Mouse (Mus musculus) hindbrain, embryonic 10.5 days (tissue): Measurements from ENCODE around the gene Olfr655. TPM values are rescaled to one million over a fixed set of nuclear protein-coding genes. Genes with fewer than 3 reads are reported as not detected.

Experiments used
- DNase-seq: peaks from one replicate; pipeline ENCODE4 v3.0.0-alpha.2; 2017; ENCODE audit warnings: low spot score
- H3K27ac ChIP-seq: fragments of 300-500 bp; sonication (generic); 2 replicates; pipeline ENCODE4 v1.5.1; 2016; ENCODE audit warnings: mild to moderate bottlenecking, moderate library complexity
- H3K27me3 ChIP-seq: fragments of 300-500 bp; sonication (generic); 2 replicates; pipeline ENCODE4 v1.6.1; 2016; ENCODE audit warnings: mild to moderate bottlenecking; ENCODE audit not compliant: poor library complexity, insufficient read depth, severe bottlenecking
- H3K36me3 ChIP-seq: fragments of 300-500 bp; sonication (generic); 2 replicates; pipeline ENCODE4 v1.6.1; 2016; ENCODE audit warnings: mild to moderate bottlenecking, moderate library complexity
- H3K4me1 ChIP-seq: fragments of 300-500 bp; sonication (generic); replicated peaks from 2 replicates; pipeline ENCODE4 v1.6.1; 2016; ENCODE audit warnings: mild to moderate bottlenecking
- H3K4me3 ChIP-seq: fragments of 300-500 bp; sonication (generic); 2 replicates; pipeline ENCODE4 v1.5.1; 2016; ENCODE audit warnings: mild to moderate bottlenecking, moderate library complexity
- H3K9me3 ChIP-seq: fragments of 300-500 bp; sonication (generic); 2 replicates; pipeline ENCODE4 v1.6.1; 2016; ENCODE audit warnings: mild to moderate bottlenecking, moderate library complexity
- WGBS: fragments of 180-500 bp; shearing (Covaris S2); methylation state at CpG from one replicate; pipeline ENCODE4 v1.1.7; 2016; 5-methylcytosine and 5-hydroxymethylcytosine counted together
- polyA plus RNA-seq: library from polyadenylated mRNA; unstranded; fragments of >200 nt; fragmentation: Nextera tagmentation; extraction: Ambion mirVana; gene quantifications from 2 replicates; pipeline ENCODE4 v1.2.1, GENCODE M21; 2016

Olfr655 gene
- not detected in 2 replicates for polyA plus RNA-seq

DNA sequence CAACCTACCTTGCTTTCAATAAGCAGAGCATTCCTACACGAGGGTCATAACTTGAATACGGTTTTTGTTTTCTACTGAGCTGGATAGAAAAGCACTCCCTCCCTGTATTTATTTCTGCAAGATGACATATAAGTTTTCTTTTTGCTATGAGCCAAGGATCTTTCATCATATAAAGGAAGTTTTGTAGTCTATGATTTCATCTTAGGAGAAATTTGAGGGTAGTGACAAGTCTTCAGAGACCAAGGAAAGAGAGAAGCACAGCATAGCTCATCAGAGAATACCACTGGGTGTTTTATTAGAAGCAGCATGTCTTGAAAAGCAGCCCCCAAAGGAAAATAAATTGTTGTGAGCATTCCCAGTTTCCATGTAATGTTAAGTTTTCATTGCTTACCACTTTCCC lies at the start of gene Olfr655:
Olfr655 (minus strand) TSS at position 101 of the 400 bp plus-strand sequence.
- no peaks in the 10 kb centered on the region for H3K36me3 ChIP-seq
- H3K9me3 ChIP-seq: no peaks in the 10 kb centered on the region
- no peaks in the 10 kb centered on the region for H3K27me3 ChIP-seq
- H3K4me3 ChIP-seq: no peak within 1 kb of the TSS
- H3K4me1 ChIP-seq: no peaks in the 10 kb centered on the region
- 92% methylated on average over 2 of the region's 2 CpGs for WGBS
- DNase-seq: no peak
- no peak within 1 kb of the TSS for H3K27ac ChIP-seq

DNA sequence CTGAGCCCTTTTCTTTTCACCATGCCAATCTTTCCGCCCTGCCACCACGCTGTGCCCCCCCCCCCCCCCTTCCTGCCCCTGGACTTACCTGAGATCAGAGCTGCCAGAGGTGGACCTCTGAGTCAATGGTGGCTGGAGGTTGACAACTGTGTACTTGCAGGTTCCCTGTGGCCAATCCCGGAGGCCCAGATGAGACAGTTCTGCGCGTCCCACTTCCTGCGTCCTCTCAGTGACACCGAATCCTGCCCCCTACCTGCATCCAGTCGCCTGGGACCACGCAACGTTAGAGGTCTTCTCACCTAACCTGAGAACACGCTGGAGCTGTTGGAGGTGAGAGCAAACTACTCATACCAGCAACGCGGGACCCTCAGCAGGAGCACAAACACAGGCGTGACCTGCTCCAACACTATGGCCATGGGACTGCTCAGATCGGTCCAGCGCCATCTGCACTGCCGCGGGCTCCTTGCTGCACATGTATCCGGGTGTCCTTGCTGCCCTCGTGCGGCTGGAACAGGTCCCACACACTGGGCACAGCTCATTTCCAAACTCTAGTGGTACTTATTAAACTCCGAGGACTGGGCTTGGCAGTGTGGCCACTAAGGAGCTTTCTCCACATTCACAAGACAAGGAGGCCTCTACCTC lies 45.4 kb upstream of the Olfr655 start, which contains the start of gene Olfr658:
Olfr658 (minus strand) TSS at position 465 of the 642 bp plus-strand sequence.
- peak within 1 kb of the TSS; percentile 47 for H3K4me3 ChIP-seq
- H3K36me3 ChIP-seq: no peaks in the 10 kb centered on the region
- DNase-seq: peak; percentile 66
- H3K9me3 ChIP-seq: no peaks in the 10 kb centered on the region
- H3K4me1 ChIP-seq: no peaks in the 10 kb centered on the region; the same call in 1 of the 2 replicates
- peak within 1 kb of the TSS; percentile 35; the same call in 1 of the 2 replicates for H3K27ac ChIP-seq
- WGBS: 21% methylated on average over 22 of the region's 22 CpGs
- no peaks in the 10 kb centered on the region for H3K27me3 ChIP-seq

DNA sequence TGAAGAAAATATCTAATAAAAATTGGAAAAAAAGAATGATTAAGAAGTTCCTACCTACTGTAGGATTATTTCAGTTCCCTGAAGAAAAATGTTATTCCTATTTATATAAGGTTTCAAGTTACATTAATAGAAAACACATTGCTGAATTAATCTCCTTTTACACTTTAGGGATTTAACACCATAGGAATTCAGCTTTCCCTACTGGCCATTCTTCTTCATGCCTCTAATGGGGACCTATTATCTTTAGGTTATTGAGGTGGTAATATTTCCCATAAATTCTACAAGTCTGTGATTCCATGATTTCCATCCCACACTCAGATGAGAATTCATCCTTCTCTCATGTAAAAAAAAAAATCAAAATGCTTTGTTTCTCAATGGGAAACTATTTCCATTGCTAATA lies 22.9 kb upstream of the Olfr655 start, which contains the start of gene Olfr657:
Olfr657 (plus strand) TSS at position 301 of the 400 bp plus-strand sequence.
- no peak within 1 kb of the TSS for H3K4me3 ChIP-seq
- DNase-seq: no peak
- no peaks in the 10 kb centered on the region for H3K9me3 ChIP-seq
- H3K27ac ChIP-seq: no peak within 1 kb of the TSS
- no peaks in the 10 kb centered on the region for H3K36me3 ChIP-seq
- H3K4me1 ChIP-seq: no peaks in the 10 kb centered on the region
- H3K27me3 ChIP-seq: no peaks in the 10 kb centered on the region

DNA sequence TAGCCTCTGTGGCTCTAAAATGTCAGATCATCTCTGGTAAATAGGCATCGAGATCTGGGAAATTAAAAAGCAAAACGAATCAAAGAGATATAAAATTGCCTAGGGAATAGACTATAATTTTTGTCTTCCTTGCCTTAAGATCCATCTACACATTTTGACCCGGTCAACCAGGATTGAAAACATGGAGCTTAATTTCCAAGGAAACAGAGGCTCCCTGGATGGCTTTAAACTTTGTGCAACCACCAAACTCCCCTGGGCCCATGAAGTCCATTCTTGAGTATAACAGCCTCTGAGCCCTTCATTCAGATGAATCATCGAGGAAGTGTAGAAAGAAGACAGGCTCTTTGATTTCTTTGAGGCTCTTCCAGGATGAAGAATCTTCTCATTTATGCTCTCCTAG lies 12.1 kb upstream of the Olfr655 start, which contains the start of gene Olfr656:
Olfr656 (plus strand) TSS at position 301 of the 400 bp plus-strand sequence.
- WGBS: 82% methylated on average over 4 of the region's 4 CpGs
- no peak within 1 kb of the TSS for H3K4me3 ChIP-seq
- no peaks in the 10 kb centered on the region for H3K36me3 ChIP-seq
- H3K9me3 ChIP-seq: no peaks in the 10 kb centered on the region
- DNase-seq: no peak
- H3K27ac ChIP-seq: no peak within 1 kb of the TSS
- H3K27me3 ChIP-seq: no peaks in the 10 kb centered on the region
- no peaks in the 10 kb centered on the region for H3K4me1 ChIP-seq

DNA sequence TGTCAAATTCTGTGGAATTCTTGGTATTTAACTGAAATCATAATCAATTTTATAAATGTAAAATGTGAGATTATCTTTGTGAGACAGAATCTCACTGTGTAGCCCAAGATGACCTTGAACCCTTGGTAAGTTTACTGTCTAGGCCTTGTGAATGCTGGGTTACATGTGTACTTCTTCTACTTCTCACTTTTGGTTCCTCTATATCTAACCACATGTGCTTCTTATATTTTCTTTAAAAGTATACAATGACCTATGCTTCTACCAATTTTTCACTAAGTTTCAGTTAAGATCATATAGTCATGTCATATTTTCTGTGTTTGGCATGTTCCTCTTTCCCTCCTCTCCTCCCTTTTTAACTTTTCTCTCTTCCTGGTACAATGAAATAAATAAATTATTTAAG lies 3.1 kb upstream of the Olfr655 start:
- Histone ChIP-seq H3K27me3 (no peaks in the 10 kb centered on the region), H3K9me3 (no peaks in the 10 kb centered on the region), H3K27ac (no peak overlapping the region), H3K36me3 (no peaks in the 10 kb centered on the region), H3K4me1 (no peaks in the 10 kb centered on the region), H3K4me3 (no peak overlapping the region)
- no peak for DNase-seq

DNA sequence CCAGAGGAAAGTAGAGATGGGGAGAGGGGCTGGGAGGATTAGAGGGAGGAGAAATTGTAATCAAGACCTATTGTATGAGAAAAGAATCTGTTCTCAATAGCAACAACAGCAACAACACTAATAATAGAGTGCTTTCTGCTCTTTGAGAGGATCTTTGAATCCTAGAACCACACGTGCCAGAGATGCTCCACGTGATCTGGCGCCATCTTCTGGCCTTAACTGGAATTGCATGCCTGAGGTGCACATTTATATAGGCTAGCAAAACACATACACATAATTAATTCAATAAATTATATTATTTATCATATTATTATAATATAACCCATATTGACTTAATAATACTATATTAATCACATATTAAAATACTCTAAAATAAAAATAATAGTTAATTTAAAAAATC lies 1.6 kb upstream of the Olfr655 start:
- no peak overlapping the region for H3K4me3 ChIP-seq
- 3% methylated on average over 3 of the region's 3 CpGs for WGBS
- no peaks in the 10 kb centered on the region for H3K36me3 ChIP-seq

DNA sequence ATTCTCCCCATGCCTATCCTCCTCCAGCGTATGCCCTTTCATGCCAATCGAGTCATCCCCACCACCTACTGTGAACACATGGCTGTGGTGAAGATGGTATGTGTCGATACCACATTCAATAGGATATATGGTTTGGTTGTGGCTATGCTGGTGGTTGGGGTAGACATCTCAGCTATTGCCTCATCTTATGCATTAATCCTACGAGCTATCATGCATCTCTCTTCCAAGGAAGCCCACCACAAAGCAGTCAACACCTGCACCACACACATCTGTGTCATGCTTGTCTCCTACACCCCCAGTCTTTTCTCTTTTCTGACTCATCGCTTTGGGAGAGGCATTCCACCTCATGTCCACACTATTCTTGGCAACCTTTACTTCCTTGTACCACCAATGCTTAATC lies 13.3 kb downstream of the Olfr655 start:
- H3K36me3 ChIP-seq: no peaks in the 10 kb centered on the region
- no peaks in the 10 kb centered on the region for H3K27me3 ChIP-seq
- H3K9me3 ChIP-seq: no peaks in the 10 kb centered on the region
- DNase-seq: no peak
- no peak overlapping the region for H3K27ac ChIP-seq
- 86% methylated on average over 5 of the region's 5 CpGs for WGBS
- H3K4me1 ChIP-seq: no peaks in the 10 kb centered on the region
- H3K4me3 ChIP-seq: no peak overlapping the region

More for the DNA sequence above, 1.6 kb upstream of the Olfr655 start:
- no peaks in the 10 kb centered on the region for H3K27me3 ChIP-seq
- no peak overlapping the region for H3K27ac ChIP-seq
- no peaks in the 10 kb centered on the region for H3K9me3 ChIP-seq
- H3K4me1 ChIP-seq: no peaks in the 10 kb centered on the region
- DNase-seq: peak; percentile 23

DNA sequence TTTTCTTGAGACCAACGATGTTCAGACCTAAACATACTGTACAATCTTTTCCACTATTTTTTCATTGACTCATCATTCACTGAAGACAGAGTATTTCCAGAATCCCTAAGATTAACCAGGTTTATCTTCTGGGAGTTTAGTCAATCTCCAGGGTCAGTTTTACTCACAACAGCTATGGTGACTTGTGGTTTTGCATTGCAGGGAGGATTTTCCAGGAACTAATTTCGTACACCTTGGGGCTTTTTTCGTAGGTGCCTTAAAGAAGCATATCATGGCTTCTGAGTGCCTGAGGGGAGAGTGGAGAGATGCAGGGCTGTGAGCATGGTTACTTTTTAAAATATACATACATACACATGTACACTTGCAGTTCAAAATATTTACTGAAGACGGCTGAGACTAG lies 14.9 kb downstream of the Olfr655 start, which contains the start of gene Olfr654:
Olfr654 (plus strand) TSS at position 301 of the 400 bp plus-strand sequence.
- WGBS: 95% methylated on average over 4 of the region's 4 CpGs
- H3K4me1 ChIP-seq: no peaks in the 10 kb centered on the region
- no peaks in the 10 kb centered on the region for H3K36me3 ChIP-seq
- no peak within 1 kb of the TSS for H3K27ac ChIP-seq
- no peaks in the 10 kb centered on the region for H3K9me3 ChIP-seq
- no peak for DNase-seq
- no peak within 1 kb of the TSS for H3K4me3 ChIP-seq
- H3K27me3 ChIP-seq: no peaks in the 10 kb centered on the region

DNA sequence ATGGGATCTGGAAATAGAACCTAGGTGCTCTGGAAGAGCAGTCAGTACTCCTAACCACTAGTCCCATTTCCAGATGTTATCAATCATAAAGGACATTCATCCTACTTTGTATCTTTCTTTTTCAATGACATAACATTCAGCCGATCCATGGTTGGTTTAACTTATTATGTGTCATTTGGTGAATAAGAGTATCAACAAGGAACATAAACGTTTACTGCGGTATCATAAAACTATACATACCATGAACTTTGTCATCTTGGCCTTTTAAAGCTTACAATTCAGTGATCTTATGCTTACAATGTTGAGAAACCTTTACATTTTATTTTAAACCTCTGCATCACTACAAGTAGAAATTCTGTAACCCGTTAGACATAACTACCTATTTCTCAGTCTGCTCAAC lies 20.1 kb downstream of the Olfr655 start:
- 83% methylated on average over 4 of the region's 4 CpGs for WGBS
- Histone ChIP-seq H3K27me3 (no peaks in the 10 kb centered on the region), H3K27ac (no peak overlapping the region), H3K4me1 (no peaks in the 10 kb centered on the region), H3K36me3 (no peaks in the 10 kb centered on the region), H3K4me3 (no peak overlapping the region), H3K9me3 (no peaks in the 10 kb centered on the region)
- no peak for DNase-seq

DNA sequence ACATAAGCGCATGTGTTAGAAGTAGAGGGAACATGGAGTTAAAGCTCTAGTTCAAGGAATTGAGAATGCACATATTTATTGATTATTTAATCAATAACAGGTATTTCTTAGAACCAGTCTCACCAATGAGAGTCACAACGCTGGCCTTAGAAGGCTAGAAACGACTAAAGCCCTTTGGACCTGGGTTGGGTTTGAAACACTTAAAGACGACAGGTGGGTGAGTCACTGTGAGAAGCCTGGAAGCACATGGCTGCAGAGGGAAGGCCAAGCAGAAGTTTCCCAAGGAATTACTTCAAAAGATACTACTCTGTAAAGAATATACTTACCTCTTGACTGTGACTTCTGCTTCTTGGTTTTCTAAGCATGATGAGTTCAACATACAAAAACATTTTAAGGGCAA lies 20.7 kb downstream of the Olfr655 start:
- H3K9me3 ChIP-seq: no peaks in the 10 kb centered on the region
- 93% methylated on average over 4 of the region's 4 CpGs for WGBS
- no peaks in the 10 kb centered on the region for H3K4me1 ChIP-seq
- no peak for DNase-seq
- no peaks in the 10 kb centered on the region for H3K27me3 ChIP-seq
- no peaks in the 10 kb centered on the region for H3K36me3 ChIP-seq
- no peak overlapping the region for H3K27ac ChIP-seq
- H3K4me3 ChIP-seq: no peak overlapping the region

DNA sequence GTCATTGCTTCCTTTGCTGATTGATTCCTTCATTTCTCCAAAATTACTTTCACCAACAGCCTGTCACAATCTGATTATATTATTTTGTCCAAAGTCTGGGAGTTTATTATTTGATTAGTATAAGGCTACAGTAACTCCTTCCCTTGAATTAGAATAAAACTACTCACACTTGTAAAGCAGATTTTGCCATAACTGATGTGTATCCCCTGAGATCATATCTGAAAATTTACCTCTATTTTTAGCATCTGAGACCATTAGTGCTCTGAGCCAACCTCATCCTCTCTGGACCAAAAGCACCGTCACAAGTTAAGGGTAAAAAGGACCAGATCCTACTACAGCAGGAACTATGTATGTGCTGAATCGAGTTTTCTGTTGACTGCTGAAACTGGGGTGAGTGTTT lies 24.6 kb downstream of the Olfr655 start, which contains the start of gene Olfr653:
Olfr653 (plus strand) TSS at position 301 of the 400 bp plus-strand sequence.
- H3K27me3 ChIP-seq: no peaks in the 10 kb centered on the region
- WGBS: 78% methylated on average over 2 of the region's 2 CpGs
- H3K9me3 ChIP-seq: no peaks in the 10 kb centered on the region
- no peaks in the 10 kb centered on the region for H3K36me3 ChIP-seq
- DNase-seq: no peak
- no peaks in the 10 kb centered on the region for H3K4me1 ChIP-seq
- H3K4me3 ChIP-seq: no peak within 1 kb of the TSS
- H3K27ac ChIP-seq: no peak within 1 kb of the TSS

DNA sequence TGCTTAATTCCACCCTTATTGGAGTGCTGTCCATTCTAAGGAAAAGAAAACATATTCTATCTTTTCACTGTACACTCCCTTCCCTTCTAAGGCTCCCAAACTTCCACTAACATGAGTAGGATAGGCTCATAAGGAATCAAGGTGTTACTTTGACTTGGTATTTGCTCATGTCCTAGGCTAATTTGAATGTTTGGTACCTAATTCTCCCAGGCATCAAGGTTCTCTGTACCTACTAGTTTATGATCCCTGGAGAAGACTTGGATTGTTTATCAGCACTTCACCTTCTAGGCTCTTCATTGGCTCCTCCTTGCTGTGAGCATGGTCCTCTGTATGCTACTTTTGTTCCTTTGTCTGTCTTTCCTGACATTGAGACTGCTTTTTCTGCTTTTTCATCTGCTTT lies 41.0 kb downstream of the Olfr655 start, which contains the start of gene Olfr652:
Olfr652 (plus strand) TSS at position 301 of the 400 bp plus-strand sequence.
- Histone ChIP-seq H3K36me3 (no peaks in the 10 kb centered on the region), H3K27ac (no peak within 1 kb of the TSS), H3K4me1 (no peaks in the 10 kb centered on the region), H3K4me3 (no peak within 1 kb of the TSS), H3K27me3 (no peaks in the 10 kb centered on the region), H3K9me3 (no peaks in the 10 kb centered on the region)
- DNase-seq: no peak

DNA sequence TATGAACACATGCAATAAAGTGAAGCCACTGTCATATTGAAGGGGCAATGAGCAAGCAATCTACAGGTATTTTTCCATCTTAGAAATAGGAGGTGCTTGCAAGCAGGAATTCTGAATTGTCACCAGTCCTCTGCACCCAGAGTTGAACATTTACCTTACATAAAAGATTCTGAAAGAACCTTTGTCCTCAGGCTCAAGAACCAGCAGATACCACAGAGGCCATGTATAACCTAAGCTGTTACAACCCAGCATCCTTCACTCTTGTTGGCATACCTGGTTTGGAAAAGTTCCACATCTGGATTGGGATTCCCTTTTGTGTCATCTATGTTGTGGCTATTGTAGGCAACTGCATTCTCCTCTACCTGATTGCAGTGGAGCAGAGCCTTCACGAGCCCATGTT lies 48.9 kb downstream of the Olfr655 start:
- 73% methylated on average over 1 of the region's 1 CpGs for WGBS
- Histone ChIP-seq H3K27me3 (no peaks in the 10 kb centered on the region), H3K27ac (no peak overlapping the region), H3K36me3 (no peaks in the 10 kb centered on the region), H3K4me1 (no peaks in the 10 kb centered on the region), H3K4me3 (no peak overlapping the region), H3K9me3 (no peaks in the 10 kb centered on the region)
- no peak for DNase-seq
